Mouse (Mus musculus): ENCODE measurements around the gene Bco1.

GRCm38 (mm10) chr8:117069708-117070107, 25.9 kb upstream of the Bco1 start:
- TF ChIP-seq CTCF (IDR thresholded peaks at IDR 0.05; ENCODE audit: borderline replicate concordance, control insufficient read depth, extremely low read depth, insufficient read depth, low read length, poor library complexity): no peak
- no peak for TF ChIP-seq POLR2A (IDR thresholded peaks at IDR 0.05; ENCODE audit: control insufficient read depth, extremely low read depth, insufficient read depth, low read length, poor library complexity)
